Mouse (Mus musculus): Measurements from ENCODE around the gene Atp1b1. TPM values are rescaled to one million over a fixed set of nuclear protein-coding genes. Genes with fewer than 3 reads are reported as not detected.

Atp1b1 gene
- polyA plus RNA-seq (2014; fragmentation: Illumina TruSeq; extraction: RNeasy Lipid Tissue Mini Kit (QIAGEN cat#74804); ENCODE audit: low read depth, low replicate concordance) = 43.8 TPM

DNA sequence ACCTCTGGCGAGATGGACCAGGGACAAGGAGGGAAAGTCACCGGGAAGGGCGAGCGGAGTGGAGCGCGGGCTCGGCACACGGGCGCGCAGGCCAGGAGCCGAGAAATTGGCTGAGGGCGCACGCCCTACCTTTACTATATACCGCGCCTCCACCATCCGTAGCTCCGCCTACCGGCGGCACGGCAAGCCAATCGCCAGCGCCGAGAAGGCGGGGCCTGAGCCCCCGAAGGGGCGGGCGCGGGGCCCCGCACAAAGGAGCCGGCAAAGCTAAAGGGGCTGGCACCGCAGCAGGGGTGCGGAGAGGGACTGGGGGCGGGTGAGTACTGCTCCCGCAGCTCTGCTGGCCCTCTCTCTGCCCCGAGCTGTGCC, at the start of gene Atp1b1:
Atp1b1 (minus strand) TSS at position 111 of the 369 bp plus-strand sequence.

Other genes with a start within 250 kb of the Atp1b1 start
- 21.9 TPM for gene Slc19a2, start 209.3 kb downstream of the Atp1b1 start, polyA plus RNA-seq (2014; fragmentation: Illumina TruSeq; extraction: RNeasy Lipid Tissue Mini Kit (QIAGEN cat#74804); ENCODE audit: low read depth, low replicate concordance)
- gene Ccdc181, start 182.8 kb downstream of the Atp1b1 start, polyA plus RNA-seq (2014; fragmentation: Illumina TruSeq; extraction: RNeasy Lipid Tissue Mini Kit (QIAGEN cat#74804); ENCODE audit: low read depth, low replicate concordance) = 712 TPM
- 146 TPM for gene Nme7, start 154.2 kb downstream of the Atp1b1 start, polyA plus RNA-seq (2014; fragmentation: Illumina TruSeq; extraction: RNeasy Lipid Tissue Mini Kit (QIAGEN cat#74804); ENCODE audit: low read depth, low replicate concordance)
- gene Blzf1, start 150.9 kb downstream of the Atp1b1 start, polyA plus RNA-seq (2014; fragmentation: Illumina TruSeq; extraction: RNeasy Lipid Tissue Mini Kit (QIAGEN cat#74804); ENCODE audit: low read depth, low replicate concordance) = 66.9 TPM